Mouse (Mus musculus): ENCODE results near the gene Cyp4f15.

- TF ChIP-seq CTCF (IDR thresholded peaks at IDR 0.05; ENCODE audit: extremely low read depth, insufficient read depth, insufficient read length, insufficient replicate concordance) = no peak
- no peak for TF ChIP-seq POLR2A (IDR thresholded peaks at IDR 0.05; ENCODE audit: low read depth, low read length)
Observed at GRCm38 (mm10) chr17:32637151-32637550, 48.3 kb upstream of the Cyp4f15 start.

All from spleen, adult 2 months (tissue).